Mouse (Mus musculus): ENCODE measurements around the gene Dpp10.

DNA sequence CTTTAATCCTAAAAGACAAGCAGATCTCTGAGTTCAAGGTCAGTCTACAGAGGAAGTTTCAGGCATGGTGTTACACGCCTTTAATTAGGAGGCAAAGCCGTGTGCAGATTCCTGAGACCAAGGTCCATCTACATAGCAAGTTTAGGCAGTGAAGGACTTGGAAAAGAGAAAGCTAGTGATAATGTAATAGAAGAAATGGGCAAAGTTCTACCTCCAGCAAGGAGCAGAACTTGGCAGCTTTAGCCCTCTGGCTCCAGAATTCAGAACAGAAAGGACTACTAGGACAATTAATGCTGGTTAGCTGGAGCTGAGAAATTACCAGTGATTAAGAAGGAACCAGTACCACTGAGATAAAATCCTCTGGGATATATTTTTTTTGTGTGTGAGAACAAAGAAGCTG, 728.5 kb downstream of the Dpp10 start:
- no peak for TF ChIP-seq CTCF (IDR thresholded peaks at IDR 0.05; ENCODE audit: low read depth)
- TF ChIP-seq EP300 (IDR thresholded peaks at IDR 0.05; ENCODE audit: low read depth) = no peak

Measured in liver, embryonic 14.5 days (tissue).